Mouse (Mus musculus) liver, embryonic 13.5 days (tissue): Measurements from ENCODE around the gene Znrf2. TPM values are rescaled to one million over a fixed set of nuclear protein-coding genes. Genes with fewer than 3 reads are reported as not detected.
"Not testable (repeated sequence)": the region's sequence is repeated elsewhere in the genome, so short reads cannot be mapped to it uniquely, and the experiment has no call there.

Experiments
- ATAC-seq: fragments of 200-750 bp; cut with Nextera tagmentation; 2 replicates; pipeline ENCODE4 v1.8.0; 2017; ENCODE audit warnings: low read depth, mild to moderate bottlenecking, moderate number of reproducible peaks, moderate library complexity
- DNase-seq: peaks from one replicate; pipeline ENCODE4 v3.0.0; 2022
- H3K27ac ChIP-seq: fragments of 300-500 bp; sonication (generic); 2 replicates; pipeline ENCODE4 v1.5.1; 2015; ENCODE audit warnings: moderate library complexity, mild to moderate bottlenecking, inconsistent platforms
- H3K27me3 ChIP-seq: fragments of 300-500 bp; sonication (generic); 2 replicates; pipeline ENCODE4 v1.6.1; 2015; ENCODE audit warnings: mild to moderate bottlenecking, inconsistent platforms
- H3K36me3 ChIP-seq: fragments of 300-500 bp; sonication (generic); 2 replicates; pipeline ENCODE4 v1.6.1; 2015; ENCODE audit warnings: mild to moderate bottlenecking, inconsistent platforms
- H3K4me1 ChIP-seq: fragments of 300-500 bp; sonication (generic); replicated peaks from 2 replicates; pipeline ENCODE4 v1.6.1; 2015; ENCODE audit warnings: inconsistent platforms
- H3K4me2 ChIP-seq: fragments of 300-500 bp; sonication (generic); 2 replicates; pipeline ENCODE4 v1.6.1; 2015; ENCODE audit warnings: inconsistent platforms, mild to moderate bottlenecking, moderate library complexity
- H3K4me3 ChIP-seq: fragments of 300-500 bp; sonication (generic); replicated peaks from 2 replicates; pipeline ENCODE4 v1.5.1; 2015; ENCODE audit warnings: mild to moderate bottlenecking, inconsistent platforms
- H3K9ac ChIP-seq: fragments of 300-500 bp; sonication (generic); 2 replicates; pipeline ENCODE4 v1.6.1; 2015; ENCODE audit warnings: mild to moderate bottlenecking, inconsistent platforms
- H3K9me3 ChIP-seq: fragments of 300-500 bp; sonication (generic); replicated peaks from 2 replicates; pipeline ENCODE4 v1.6.1; 2016; ENCODE audit warnings: inconsistent platforms
- WGBS: fragments of 180-500 bp; shearing (Covaris S2); methylation state at CpG from one replicate; pipeline ENCODE4 v1.1.7; 2015; ENCODE audit not compliant: insufficient replicate concordance; 5-methylcytosine and 5-hydroxymethylcytosine counted together
- polyA plus RNA-seq: library from polyadenylated mRNA; unstranded; fragments of >200 nt; fragmentation: Nextera tagmentation; extraction: Ambion mirVana; gene quantifications from 2 replicates; pipeline ENCODE4 v1.2.1, GENCODE M21; 2015

The Znrf2 gene
- polyA plus RNA-seq, 1 experiment from 2014 or later: 2.7 TPM

DNA sequence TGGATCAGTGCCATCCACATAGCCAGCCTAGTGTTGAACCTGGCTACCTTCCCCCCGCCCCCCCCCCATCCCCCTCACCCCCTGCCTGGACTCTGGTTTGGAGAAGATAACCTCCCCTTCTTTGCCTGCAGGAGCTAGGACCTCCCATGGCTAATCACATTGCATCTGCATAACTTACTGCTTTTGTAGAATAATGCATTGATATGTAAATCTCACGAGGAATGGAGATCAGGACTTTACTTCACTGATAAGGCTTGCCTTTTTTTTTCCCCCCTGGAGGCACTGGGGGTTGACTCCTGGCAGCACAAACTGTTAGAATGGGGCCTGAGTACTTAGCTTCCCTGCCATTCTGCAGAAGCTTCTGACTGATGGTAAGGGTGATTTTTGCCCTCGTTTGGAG is 36.0 kb downstream of the Znrf2 start:
- Histone ChIP-seq H3K9me3 (no peaks in the 10 kb centered on the region), H3K27ac (no peak overlapping the region), H3K27me3 (no peaks in the 10 kb centered on the region), H3K4me3 (no peak overlapping the region), H3K4me2 (peak overlapping the region; percentile 20; the same call in 1 of the 2 replicates), H3K36me3 (no peaks in the 10 kb centered on the region), H3K9ac (no peak overlapping the region), H3K4me1 (peaks cover 73% of the 10 kb centered on the region)
- ATAC-seq (peak; percentile 39), DNase-seq (peak; percentile 15)
- 13% methylated on average over 3 of the region's 3 CpGs for WGBS

DNA sequence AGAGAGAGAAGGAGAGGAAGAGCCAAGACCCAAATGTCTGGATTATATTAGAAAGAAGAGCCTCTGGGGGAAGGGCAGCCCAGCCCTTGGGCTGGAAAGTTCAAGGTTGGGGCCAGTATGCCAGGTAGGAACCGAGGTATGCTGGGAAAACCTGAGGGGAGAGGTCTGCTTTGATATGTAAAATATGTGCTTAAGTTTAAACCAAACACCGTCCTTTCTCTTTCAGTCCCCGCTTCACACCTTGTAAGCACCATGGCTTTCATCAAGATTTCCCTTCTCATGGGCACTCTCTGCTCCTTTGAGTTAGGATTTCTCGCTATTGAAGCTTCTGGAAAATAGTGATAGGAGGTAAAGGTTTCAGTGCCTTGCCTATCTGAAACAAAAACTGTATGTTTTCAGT is 38.1 kb downstream of the Znrf2 start:
- Histone ChIP-seq H3K4me3 (no peak overlapping the region), H3K27me3 (no peaks in the 10 kb centered on the region), H3K9ac (no peak overlapping the region), H3K9me3 (no peaks in the 10 kb centered on the region), H3K4me1 (peaks cover 54% of the 10 kb centered on the region), H3K4me2 (no peak overlapping the region), H3K27ac (no peak overlapping the region), H3K36me3 (no peaks in the 10 kb centered on the region)
- DNase-seq (no peak), ATAC-seq (no peak)
- 57% methylated on average over 4 of the region's 4 CpGs for WGBS

DNA sequence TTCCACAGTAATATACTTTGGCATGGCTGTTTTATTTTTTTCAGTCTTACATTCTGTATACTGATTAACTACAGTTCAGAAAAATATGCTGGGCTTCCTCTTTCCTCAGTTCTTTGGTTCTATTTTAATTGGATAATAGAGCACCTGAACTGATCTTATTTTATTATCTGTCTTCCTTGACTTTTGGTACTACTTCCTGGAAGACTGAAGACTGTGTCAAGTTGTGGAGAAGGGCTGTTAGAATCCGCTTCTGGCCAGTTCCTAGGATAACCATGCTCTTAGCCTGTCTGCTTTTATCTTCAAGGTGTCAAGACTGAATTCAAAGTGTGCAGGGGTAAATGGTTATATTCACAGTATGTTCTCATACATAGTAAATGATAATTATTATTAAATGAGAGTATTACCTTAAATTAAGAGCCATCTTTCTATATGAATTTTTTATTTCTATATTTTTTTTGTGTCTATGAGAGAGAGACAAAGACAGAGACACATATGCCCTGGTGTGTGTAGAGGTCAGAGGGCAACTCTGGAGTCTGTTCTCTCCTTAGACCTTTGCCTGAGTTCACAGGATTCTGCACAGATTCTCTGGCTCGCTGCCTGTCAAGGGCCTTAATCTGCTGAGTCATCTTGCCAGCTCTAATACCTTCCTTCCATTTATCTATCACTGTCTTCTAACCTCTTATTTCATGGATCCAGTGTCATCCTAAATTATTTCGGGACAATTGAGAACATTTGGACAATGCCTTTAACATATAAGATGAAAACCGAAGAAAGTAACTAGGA is 39.3 kb downstream of the Znrf2 start:
- no peaks in the 10 kb centered on the region for H3K36me3 ChIP-seq
- no peak overlapping the region for H3K4me2 ChIP-seq
- H3K9ac ChIP-seq: no peak overlapping the region
- H3K9me3 ChIP-seq: no peaks in the 10 kb centered on the region
- ATAC-seq (no peak), DNase-seq (no peak)
- peaks cover 52% of the 10 kb centered on the region for H3K4me1 ChIP-seq
- H3K27ac ChIP-seq: no peak overlapping the region
- no peaks in the 10 kb centered on the region for H3K27me3 ChIP-seq
- H3K4me3 ChIP-seq: no peak overlapping the region
- WGBS: 61% methylated on average over 4 of the region's 4 CpGs

DNA sequence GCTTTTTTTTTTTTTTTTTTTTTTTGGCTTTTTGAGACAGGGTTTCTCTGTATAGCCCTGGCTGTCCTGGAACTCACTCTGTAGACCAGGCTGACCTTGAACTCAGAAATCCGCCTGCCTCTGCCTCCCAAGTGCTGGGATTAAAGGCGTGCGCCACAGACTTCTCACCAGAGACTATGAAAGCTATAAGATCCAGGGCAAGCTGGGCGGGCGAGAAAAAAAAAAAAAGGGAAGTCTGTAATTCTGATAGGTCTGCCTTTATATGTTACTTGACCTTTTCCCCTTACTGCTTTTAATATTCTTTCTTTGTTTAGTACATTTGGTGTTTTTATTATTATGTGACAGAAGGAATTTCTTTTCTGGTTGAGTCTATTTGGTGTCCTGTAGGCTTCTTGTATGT is 42.4 kb downstream of the Znrf2 start:
- DNase-seq, H3K27me3 ChIP-seq, H3K27ac ChIP-seq, ATAC-seq, H3K9ac ChIP-seq, H3K4me2 ChIP-seq, H3K9me3 ChIP-seq, H3K36me3 ChIP-seq, H3K4me3 ChIP-seq: not testable (repeated sequence)
- H3K4me1 ChIP-seq: peaks cover 24% of the 10 kb centered on the region
- 66% methylated on average over 5 of the region's 5 CpGs for WGBS

DNA sequence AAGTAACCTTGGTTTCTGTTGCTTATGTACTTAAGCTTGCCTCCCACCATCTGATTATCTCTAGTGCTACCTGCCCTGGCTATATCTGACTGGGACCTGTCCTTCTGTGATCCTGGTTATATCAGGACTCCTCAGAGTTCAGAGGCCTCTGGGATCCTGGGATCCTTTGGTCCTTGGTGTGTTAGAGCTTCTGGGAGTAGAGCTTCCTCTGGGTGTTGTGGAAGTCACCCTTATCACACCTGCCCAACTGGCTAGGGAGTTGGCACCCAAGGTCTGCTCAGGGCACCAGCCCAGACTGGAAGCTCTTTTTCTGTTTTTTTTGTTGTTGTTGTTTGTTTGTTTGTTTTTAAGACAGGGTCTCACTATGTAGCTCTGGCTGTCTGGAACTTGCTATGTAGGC is 43.5 kb downstream of the Znrf2 start:
- Histone ChIP-seq H3K9ac (no peak overlapping the region), H3K9me3 (no peaks in the 10 kb centered on the region), H3K4me2 (no peak overlapping the region), H3K4me1 (peaks cover 18% of the 10 kb centered on the region), H3K36me3 (no peaks in the 10 kb centered on the region), H3K27me3 (no peaks in the 10 kb centered on the region), H3K27ac (no peak overlapping the region), H3K4me3 (no peak overlapping the region)
- peak; percentile 36; the same call in 1 of the 2 replicates for ATAC-seq
- DNase-seq: peak; percentile 9

DNA sequence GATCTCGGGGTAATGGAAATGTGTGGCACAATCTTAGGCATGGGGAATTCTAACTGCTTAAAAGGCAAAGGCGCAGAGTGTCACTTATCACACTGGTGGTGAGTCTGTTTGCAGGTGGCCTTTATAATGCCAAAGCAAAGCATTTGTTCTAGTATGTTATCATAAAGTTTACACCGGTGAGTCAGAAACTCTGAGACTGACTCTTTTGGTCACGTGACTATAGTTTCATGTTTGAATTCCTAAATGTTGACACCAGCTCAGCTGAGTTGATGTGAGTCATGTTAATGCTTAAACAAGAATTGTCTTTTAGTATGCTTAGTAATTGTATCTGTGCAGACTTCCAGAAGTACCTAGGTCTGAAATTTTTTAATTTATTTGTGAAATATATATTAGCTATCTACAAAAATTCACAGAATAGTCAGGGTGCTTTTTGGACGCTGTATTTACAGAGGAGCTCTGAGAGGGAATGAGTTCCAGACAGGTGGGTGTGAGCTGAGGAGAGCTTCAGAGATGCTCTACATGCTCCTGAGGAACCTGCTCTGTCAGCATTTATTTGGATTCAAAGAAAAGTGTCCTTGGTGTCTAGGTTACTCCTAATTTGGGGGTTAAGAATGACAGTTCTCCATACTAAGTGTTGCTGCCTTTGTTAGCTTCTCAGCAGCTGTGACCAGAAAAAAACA is 50.2 kb downstream of the Znrf2 start:
- H3K9ac ChIP-seq: no peak overlapping the region
- DNase-seq: no peak
- H3K27ac ChIP-seq: no peak overlapping the region; the same call in 1 of the 2 replicates
- H3K9me3 ChIP-seq: no peaks in the 10 kb centered on the region
- 57% methylated on average over 5 of the region's 5 CpGs for WGBS
- H3K4me3 ChIP-seq: no peak overlapping the region
- no peak overlapping the region for H3K4me2 ChIP-seq
- H3K36me3 ChIP-seq: no peaks in the 10 kb centered on the region
- ATAC-seq: no peak
- peaks cover 10% of the 10 kb centered on the region; the same call in 1 of the 2 replicates for H3K4me1 ChIP-seq
- no peaks in the 10 kb centered on the region for H3K27me3 ChIP-seq

DNA sequence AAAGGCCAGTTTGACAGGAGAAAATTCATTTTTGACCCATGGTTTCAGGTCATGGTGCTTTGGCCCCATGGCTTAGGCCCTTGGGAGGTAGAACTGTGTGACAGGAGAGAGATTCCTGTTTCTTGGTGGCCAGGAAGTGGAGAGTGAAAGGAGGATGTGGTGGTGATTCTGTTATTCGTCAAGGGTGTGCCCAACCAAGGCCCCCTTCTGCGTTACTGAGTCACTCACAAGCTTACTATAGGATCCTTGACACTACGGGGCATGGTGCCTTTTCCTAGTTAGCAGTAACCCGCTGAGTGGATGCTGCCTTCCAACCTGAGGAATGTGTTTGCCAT is 50.7 kb downstream of the Znrf2 start:
- ATAC-seq (no peak), DNase-seq (no peak)
- Histone ChIP-seq H3K9ac (no peak overlapping the region), H3K4me1 (peaks cover 10% of the 10 kb centered on the region; the same call in 1 of the 2 replicates), H3K9me3 (no peaks in the 10 kb centered on the region), H3K27me3 (no peaks in the 10 kb centered on the region), H3K27ac (no peak overlapping the region), H3K4me2 (no peak overlapping the region), H3K4me3 (no peak overlapping the region), H3K36me3 (no peaks in the 10 kb centered on the region)
- WGBS: 49% methylated on average over 4 of the region's 4 CpGs

DNA sequence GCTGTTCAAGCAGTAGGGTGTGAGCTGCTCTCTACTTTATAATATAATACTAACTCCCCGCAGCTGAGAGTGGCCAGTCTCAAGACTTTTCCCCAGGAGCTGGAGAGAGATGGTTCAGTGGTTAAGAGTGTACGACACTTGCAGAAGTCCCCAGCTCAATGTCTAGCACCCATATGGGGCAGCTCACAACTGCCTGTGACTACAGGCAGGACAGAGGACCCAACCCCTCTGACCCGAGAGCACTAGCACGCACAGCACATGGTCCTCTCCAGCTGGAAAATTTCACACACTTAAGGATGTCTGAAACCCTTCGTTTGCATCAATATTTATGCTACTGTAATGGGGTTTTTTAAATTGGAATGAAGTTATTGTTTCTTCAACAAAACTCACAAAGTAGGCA is 56.3 kb downstream of the Znrf2 start:
- H3K36me3 ChIP-seq: no peaks in the 10 kb centered on the region
- DNase-seq (no peak), ATAC-seq (no peak)
- no peak overlapping the region for H3K4me3 ChIP-seq
- no peak overlapping the region for H3K27ac ChIP-seq
- H3K27me3 ChIP-seq: no peaks in the 10 kb centered on the region
- no peak overlapping the region for H3K4me2 ChIP-seq
- peaks cover 11% of the 10 kb centered on the region for H3K4me1 ChIP-seq
- WGBS: 74% methylated on average over 5 of the region's 5 CpGs
- H3K9ac ChIP-seq: no peak overlapping the region
- H3K9me3 ChIP-seq: no peaks in the 10 kb centered on the region

DNA sequence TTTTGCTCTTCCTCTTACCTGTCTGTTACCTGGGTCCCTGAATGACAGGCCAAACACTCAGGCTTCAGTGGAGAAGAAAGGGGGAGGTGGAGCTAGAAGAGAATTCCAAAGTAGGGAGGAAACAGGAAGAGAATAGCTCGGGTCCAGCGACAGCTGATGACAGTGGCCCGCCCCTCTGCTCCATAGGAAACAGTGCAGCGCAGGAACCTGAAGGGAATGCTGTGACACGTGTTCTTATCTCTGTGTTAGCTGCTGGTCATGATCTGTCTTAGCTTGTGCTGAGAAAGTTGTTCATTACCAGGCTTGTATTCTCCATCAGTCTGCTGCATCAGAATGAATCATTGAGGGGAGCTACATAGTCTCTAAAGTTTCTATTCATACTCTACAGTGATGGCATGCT is 60.1 kb downstream of the Znrf2 start:
- H3K9me3 ChIP-seq: no peaks in the 10 kb centered on the region
- no peak overlapping the region for H3K9ac ChIP-seq
- 19% methylated on average over 5 of the region's 5 CpGs for WGBS
- DNase-seq (no peak), ATAC-seq (no peak)
- peaks cover 11% of the 10 kb centered on the region for H3K4me1 ChIP-seq
- H3K4me3 ChIP-seq: no peak overlapping the region
- peaks cover 7% of the 10 kb centered on the region for H3K36me3 ChIP-seq
- H3K4me2 ChIP-seq: no peak overlapping the region
- no peak overlapping the region for H3K27ac ChIP-seq
- H3K27me3 ChIP-seq: no peaks in the 10 kb centered on the region

DNA sequence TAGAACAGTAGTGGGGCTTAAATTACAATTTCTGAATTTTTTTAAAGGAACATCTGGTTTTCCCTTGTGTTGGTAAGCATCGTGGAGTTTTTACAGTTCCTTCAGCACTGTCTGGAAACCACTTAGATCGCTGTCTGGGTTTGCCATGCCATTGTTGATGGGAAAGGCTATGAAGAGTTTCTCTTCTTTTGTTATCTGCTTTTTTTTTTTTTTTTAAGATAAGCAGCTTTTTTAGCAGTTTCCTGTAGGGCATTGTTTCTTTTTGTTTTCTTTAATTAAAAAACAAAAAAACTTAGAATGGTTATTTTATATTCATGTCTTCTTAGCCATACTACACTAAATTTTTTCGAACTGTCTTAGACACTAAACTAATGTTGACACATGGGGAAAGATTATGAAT is 60.9 kb downstream of the Znrf2 start:
- 57% methylated on average over 3 of the region's 3 CpGs for WGBS
- no peak for ATAC-seq
- Histone ChIP-seq H3K4me3 (no peak overlapping the region), H3K4me1 (peaks cover 11% of the 10 kb centered on the region), H3K4me2 (no peak overlapping the region), H3K9ac (no peak overlapping the region), H3K36me3 (peaks cover 7% of the 10 kb centered on the region), H3K27me3 (no peaks in the 10 kb centered on the region), H3K27ac (no peak overlapping the region), H3K9me3 (no peaks in the 10 kb centered on the region)
- no peak for DNase-seq

DNA sequence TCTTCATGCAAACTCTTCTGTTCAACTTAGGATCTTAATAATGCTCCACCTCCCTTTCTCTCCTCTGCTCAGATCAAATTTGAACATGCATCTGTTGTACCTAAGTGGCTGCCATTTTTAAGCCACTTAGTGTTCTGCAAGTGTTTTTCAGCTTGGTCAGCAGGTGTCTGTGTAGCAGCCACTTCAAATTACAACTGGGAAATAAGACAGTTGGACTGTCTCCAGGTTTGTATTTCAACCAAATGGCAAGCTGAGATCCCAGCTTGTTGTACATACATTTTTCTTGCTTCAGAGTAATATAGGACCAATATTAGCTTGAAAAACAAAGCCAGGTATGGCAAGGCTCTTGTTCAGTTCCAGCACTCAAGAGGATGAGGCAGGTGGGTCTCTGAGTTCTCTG is 61.8 kb downstream of the Znrf2 start:
- H3K9ac ChIP-seq: no peak overlapping the region
- H3K4me3 ChIP-seq: no peak overlapping the region
- H3K27me3 ChIP-seq: no peaks in the 10 kb centered on the region

DNA sequence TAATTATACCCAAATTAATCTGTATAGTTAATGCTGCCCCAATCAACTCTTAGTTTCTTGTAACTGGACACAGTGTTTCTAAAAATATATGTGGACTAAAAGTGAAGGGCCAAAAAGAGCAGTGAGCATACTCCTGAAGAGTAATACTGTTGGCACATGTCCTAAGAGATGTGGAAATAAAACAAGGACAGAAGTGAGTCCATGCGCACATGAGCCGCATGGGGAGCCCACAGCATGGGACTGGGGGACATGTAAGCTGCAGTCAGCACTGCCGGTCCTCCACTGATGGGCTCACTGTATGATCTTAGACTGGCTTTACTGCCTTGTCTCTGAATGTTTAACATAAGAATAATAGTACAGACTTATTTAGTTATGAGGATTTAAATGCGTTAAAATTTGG is 63.4 kb downstream of the Znrf2 start:
- Histone ChIP-seq H3K4me2 (no peak overlapping the region), H3K27me3 (no peaks in the 10 kb centered on the region), H3K4me3 (no peak overlapping the region), H3K36me3 (peaks cover 7% of the 10 kb centered on the region), H3K9ac (no peak overlapping the region), H3K27ac (no peak overlapping the region), H3K4me1 (peaks cover 11% of the 10 kb centered on the region), H3K9me3 (no peaks in the 10 kb centered on the region)
- WGBS: 89% methylated on average over 4 of the region's 4 CpGs
- DNase-seq (no peak), ATAC-seq (no peak)

More for the DNA sequence above, 61.8 kb downstream of the Znrf2 start:
- no peaks in the 10 kb centered on the region for H3K9me3 ChIP-seq
- H3K36me3 ChIP-seq: peaks cover 7% of the 10 kb centered on the region
- no peak overlapping the region for H3K4me2 ChIP-seq
- DNase-seq (no peak), ATAC-seq (no peak)
- no peak overlapping the region for H3K27ac ChIP-seq
- H3K4me1 ChIP-seq: peaks cover 11% of the 10 kb centered on the region
